ENCODE assay signal across 18 mouse cellular contexts in the genomic region with DNA sequence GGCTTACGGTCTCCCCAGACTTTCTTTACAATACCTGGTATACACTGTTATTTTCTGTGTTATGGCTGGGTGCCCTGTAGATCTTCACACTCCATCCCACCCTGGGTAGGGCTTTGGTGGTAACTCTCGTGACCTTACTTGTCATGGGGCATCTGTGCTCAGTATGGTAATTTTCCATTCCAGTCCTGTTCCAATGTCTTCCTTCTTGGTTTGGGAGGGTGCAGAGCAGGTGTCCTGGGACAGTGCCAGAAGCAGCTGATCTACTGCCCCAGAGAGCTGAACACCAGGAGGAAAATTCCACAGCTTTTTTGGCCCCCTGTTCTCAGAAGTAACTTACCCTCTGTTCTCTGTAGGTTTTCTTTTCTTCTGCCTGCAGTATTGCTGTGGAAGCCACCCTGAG. TPM values are rescaled to one million over a fixed set of nuclear protein-coding genes. Genes with fewer than 3 reads are reported as not detected.
A peak's percentile ranks its signal among the peaks of the same experiment; 100 is the strongest.
DNase-seq lines count a peak whose midpoint lies in the region; TF ChIP-seq lines count a peak whose summit lies in the region.
"Had no signal": no experiment of that assay in that cellular context is flagged by ENCODE, and none has a peak within 500 bp of the region (broad histone marks: within the 10 kb centered on the region; RNA-seq: fewer than 3 reads in every experiment).

No protein-coding gene starts in this region.

- H3K4me3 ChIP-seq in left cerebral cortex, adult 2 months = no peak overlapping the region
- H3K4me3 ChIP-seq: embryonic facial prominence, embryonic 12.5 days; erythroblast, embryonic 14.5 days; heart, embryonic 10.5 days; hindbrain, embryonic 10.5 days; limb, embryonic 12.5 days; liver, embryonic 12.5 days; midbrain, embryonic 15.5 days; neural tube, embryonic 15.5 days had no signal

- no peak for TF ChIP-seq CTCF in left cerebral cortex, adult 2 months (IDR thresholded peaks at IDR 0.05)

- peak overlapping the region; percentile 40; the same call in 1 of the 2 replicates for H3K27ac ChIP-seq in left cerebral cortex, adult 2 months
- H3K27ac ChIP-seq: embryonic facial prominence, embryonic 12.5 days; heart, embryonic 10.5 days; hindbrain, embryonic 10.5 days; limb, embryonic 12.5 days; liver, embryonic 12.5 days; midbrain, embryonic 15.5 days; neural tube, embryonic 15.5 days had no signal

- intact Hi-C loops in left cerebral cortex, adult 2 months (cut with DNase I) = no loop called here
- intact Hi-C loops in left cerebral cortex, postnatal 4 days (cut with DNase I) = no loop called here

- DNase-seq in adrenal gland, postnatal 36 days = peak; percentile 44 to 49
- DNase-seq in adrenal gland, postnatal 4 days (ENCODE audit: low spot score in 2 of 2) = no peak
- peak; percentile 43 for DNase-seq in kidney, adult 11 months
- no peak for DNase-seq in kidney, postnatal 4 days
- DNase-seq in left cerebral cortex, adult 2 months (ENCODE audit: extremely low spot score in 1 of 2, low spot score in 2 of 2) = no peak
- DNase-seq in left cerebral cortex, postnatal 4 days = no peak
- DNase-seq in heart, adult 11 months = no peak
- DNase-seq: gastrocnemius, postnatal 36 days; layer of hippocampus, adult 9-11 months; lung, adult 2 months had no signal

RNA-seq across cellular contexts. Expression of a gene that starts 19.1 kb away (rescaled TPM):
- total RNA-seq in adrenal gland, postnatal 36 days (2021) = 10 to 100 TPM; 35.3 to 36.2 TPM
- 10 to 100 TPM; 34.2 to 35.8 TPM for total RNA-seq in adrenal gland, postnatal 4 days (2021)
- 10 to 100 TPM; 37.3 to 39.6 TPM for total RNA-seq in left cerebral cortex, adult 2 months (2021)
- 10 to 100 TPM; 28.6 to 33.2 TPM for total RNA-seq in left cerebral cortex, postnatal 4 days (2021)

RNA-seq across cellular contexts. Expression of a gene that starts 47.0 kb away (rescaled TPM):
- total RNA-seq in adrenal gland, postnatal 36 days (2021) = 10 to 100 TPM; 45.4 to 47.3 TPM
- total RNA-seq in adrenal gland, postnatal 4 days (2021) = 10 to 100 TPM; 52.4 to 53.9 TPM
- total RNA-seq in left cerebral cortex, adult 2 months (2021) = 100 to 1,000 TPM; 248 to 254 TPM
- total RNA-seq in left cerebral cortex, postnatal 4 days (2021) = 100 to 1,000 TPM; 306 to 315 TPM

Comparison
In these comparisons a context has a peak if more than half of its experiments do, and no peak if none do; other contexts are left out.
1. DNase-seq: peak in adrenal gland, postnatal 36 days (2 of 2) and kidney, adult 11 months (single experiment); none in adrenal gland, postnatal 4 days (0 of 2), kidney, postnatal 4 days (0 of 2), left cerebral cortex, adult 2 months (0 of 2), left cerebral cortex, postnatal 4 days (single experiment) and heart, adult 11 months (single experiment).
2. RNA of a gene that starts 47.0 kb away (total RNA-seq): 306 to 315 TPM in left cerebral cortex, postnatal 4 days and 248 to 254 TPM in left cerebral cortex, adult 2 months; 52.4 to 53.9 TPM in adrenal gland, postnatal 4 days and 45.4 to 47.3 TPM in adrenal gland, postnatal 36 days; every median in the first group is over 4 times any median in the second.